Mouse (Mus musculus) mature B cell (primary cell): ENCODE results near the gene 2310011J03Rik.

Experiments used
- in situ Hi-C: fragments of 300-500 bp; cut with MboI; formaldehyde crosslinking; loops from 2 replicates; pipeline ENCODE4 v1.14.3; 2019

2310011J03Rik gene

GRCm38 (mm10) chr10:80315315-80315714 is 5.0 kb downstream of the 2310011J03Rik start:
- in situ Hi-C loops, result no loop called here

- in situ Hi-C loops, result no loop called here
Observed at GRCm38 (mm10) chr10:80314494-80315001, 5.8 kb downstream of the 2310011J03Rik start.

DNA sequence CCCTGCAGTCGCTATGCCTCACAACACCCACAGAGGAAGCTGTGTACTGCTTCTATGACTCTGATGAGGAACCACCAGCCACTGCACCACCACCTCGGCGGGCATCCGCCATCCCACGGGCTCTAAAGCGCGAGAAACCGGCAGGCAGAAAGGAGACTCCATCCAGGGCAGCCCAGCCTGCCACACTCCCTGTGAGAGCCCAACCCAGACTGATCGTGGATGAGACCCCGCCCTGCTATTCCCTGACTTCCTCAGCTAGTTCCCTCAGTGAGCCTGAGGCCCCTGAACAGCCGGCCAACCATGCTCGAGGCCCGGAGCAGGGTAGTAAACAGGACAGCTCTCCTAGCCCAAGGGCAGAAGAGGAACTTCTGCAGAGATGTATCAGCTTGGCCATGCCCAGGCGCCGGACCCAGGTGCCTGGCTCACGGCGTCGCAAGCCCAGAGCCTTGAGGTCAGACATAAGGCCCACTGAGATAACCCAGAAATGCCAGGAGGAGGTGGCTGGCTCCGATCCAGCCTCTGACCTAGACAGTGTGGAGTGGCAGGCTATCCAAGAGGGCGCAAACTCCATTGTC is 6.6 kb downstream of the 2310011J03Rik start:
- in situ Hi-C loops, result no loop called here

DNA sequence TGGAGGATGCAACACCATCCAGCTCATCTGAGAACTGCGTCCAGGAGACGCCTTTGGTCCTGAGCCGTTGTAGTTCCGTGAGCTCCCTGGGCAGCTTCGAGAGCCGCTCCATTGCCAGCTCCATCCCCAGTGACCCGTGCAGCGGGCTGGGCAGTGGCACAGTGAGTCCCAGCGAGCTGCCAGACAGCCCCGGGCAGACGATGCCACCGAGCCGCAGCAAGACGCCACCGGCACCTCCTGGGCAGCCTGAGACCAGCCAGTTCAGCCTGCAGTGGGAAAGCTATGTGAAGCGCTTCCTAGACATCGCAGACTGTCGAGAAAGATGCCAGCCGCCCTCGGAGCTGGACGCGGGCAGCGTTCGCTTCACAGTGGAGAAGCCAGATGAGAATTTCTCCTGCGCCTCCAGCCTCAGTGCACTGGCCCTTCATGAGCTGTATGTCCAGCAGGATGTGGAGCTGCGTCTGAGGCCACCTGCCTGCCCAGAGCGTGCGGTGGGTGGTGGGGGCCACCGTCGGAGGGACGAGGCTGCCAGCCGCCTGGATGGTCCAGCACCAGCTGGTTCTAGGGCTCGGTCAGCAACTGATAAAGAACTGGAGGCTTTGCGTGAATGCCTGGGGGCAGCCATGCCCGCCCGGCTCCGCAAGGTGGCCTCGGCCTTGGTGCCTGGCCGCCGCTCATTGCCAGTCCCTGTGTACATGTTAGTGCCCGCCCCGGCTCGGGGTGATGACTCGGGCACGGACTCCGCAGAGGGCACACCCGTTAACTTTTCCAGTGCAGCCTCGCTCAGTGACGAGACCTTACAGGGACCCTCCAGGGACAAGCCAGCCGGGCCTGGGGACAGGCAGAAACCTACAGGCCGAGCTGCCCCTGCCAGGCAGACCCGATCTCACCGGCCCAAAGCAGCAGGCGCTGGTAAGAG is 7.5 kb downstream of the 2310011J03Rik start:
- in situ Hi-C loops, result no loop called here

- in situ Hi-C loops, result no loop called here
Observed at GRCm38 (mm10) chr10:80311560-80311959, 8.8 kb downstream of the 2310011J03Rik start.

GRCm38 (mm10) chr10:80304862-80305261 is 15.5 kb downstream of the 2310011J03Rik start:
- in situ Hi-C loops, result no loop called here

DNA sequence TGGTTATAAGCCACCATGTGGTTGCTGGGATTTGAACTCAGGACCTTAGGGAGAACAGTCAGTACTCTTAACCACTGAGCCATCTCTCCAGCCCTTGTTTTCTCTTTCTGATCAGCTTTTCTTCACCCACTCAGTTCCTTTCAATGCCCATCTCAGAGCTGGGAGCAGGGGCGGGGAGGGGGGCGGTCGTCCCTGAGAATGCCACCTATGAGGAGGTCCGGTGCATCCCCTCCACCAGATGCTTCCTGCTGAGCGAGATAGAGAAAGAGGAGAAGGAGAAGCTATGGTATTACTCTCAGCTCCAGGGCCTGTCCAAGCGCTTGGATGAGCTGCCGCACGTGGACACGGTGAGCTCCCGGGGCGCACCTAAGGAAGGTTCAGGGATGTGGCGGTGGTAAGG is 15.9 kb downstream of the 2310011J03Rik start:
- in situ Hi-C loops, result no loop called here

DNA sequence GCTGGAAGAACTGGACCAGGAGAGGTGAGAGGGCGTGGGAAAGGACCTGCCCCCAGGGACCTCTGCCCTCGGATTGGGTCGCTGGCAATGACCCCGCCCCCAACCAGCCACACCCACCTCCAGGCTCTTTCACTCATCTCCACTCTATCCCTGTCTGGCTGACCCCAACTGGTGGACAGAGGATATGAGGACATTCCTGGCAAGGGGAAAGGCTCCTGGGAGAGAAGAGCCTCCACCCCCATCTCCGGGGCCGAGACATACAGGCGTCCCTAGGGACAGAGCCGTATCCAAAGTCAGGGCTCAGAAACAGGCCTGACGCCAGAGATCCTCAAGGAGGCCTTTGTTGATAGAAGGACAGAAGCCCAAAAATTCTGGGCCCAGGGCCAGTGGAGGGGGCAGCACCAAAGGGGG is 17.9 kb downstream of the 2310011J03Rik start:
- in situ Hi-C loops, result no loop called here

GRCm38 (mm10) chr10:80302082-80302355 is 18.3 kb downstream of the 2310011J03Rik start:
- in situ Hi-C loops, result no loop called here

- in situ Hi-C loops, result no loop called here
Observed at GRCm38 (mm10) chr10:80301256-80302081, 18.9 kb downstream of the 2310011J03Rik start.

DNA sequence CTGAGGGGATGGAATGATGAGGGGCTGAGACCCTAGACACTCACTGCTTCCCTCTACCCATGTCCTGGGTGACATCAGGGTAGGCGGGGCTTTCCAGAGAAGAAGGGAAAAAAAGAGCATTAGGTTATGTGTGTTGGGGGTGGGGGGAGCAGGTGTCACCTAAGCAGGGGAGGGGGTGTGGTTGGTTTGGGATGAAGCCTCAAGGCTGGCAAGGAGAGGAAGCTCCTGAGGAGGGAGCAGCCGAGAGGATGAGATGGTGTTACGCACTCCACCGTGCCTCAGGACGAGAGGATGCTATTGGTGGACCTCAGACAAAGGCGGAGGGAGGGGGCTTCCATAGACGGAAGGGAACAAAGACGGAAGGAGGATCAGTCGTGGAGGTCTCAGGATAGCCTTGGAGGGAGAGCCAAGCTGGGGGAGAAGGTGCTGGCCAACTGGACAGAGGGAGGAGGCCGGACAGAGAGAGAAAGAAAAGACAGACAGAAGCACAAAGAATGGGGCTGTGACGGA is 19.6 kb downstream of the 2310011J03Rik start:
- in situ Hi-C loops, result no loop called here

DNA sequence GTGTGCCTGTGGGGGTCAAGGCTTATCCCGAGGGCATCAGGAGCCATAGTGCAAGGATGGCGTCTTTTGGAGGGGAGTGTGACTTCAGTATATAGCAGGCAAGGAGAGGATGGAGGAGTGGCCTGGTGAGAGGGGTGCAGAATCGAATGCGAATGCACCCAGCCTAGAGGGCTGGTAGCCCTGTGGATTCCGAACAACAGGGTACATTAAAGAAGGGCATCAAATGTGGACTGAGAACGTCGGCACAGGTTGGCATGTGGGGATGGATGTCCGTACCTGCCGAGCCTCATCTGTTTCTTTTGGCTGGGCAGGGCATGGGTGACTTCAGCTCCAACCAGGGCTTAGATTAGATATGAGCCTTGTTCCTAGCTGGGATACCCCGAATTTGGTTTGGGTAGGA is 20.5 kb downstream of the 2310011J03Rik start:
- in situ Hi-C loops, result no loop called here

DNA sequence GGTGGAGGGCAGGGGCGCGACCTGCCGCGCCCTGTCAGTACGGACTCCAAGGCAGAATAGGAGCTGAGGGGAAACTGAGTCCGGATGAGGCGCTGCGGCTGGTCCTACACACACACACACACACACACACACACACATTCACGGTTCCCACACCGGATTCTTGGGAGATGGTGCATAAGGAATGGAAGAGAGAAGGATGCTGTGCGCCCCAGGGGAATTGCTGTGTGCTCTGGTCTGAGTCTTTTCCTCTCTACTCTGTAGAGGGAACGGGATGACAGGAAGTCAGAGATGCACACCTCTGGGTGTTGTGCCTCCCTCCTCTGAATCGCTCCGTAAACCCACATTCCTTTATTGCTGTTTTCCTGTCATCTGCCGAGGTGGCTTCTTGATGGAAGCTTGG is 21.0 kb downstream of the 2310011J03Rik start:
- in situ Hi-C loops, result no loop called here

DNA sequence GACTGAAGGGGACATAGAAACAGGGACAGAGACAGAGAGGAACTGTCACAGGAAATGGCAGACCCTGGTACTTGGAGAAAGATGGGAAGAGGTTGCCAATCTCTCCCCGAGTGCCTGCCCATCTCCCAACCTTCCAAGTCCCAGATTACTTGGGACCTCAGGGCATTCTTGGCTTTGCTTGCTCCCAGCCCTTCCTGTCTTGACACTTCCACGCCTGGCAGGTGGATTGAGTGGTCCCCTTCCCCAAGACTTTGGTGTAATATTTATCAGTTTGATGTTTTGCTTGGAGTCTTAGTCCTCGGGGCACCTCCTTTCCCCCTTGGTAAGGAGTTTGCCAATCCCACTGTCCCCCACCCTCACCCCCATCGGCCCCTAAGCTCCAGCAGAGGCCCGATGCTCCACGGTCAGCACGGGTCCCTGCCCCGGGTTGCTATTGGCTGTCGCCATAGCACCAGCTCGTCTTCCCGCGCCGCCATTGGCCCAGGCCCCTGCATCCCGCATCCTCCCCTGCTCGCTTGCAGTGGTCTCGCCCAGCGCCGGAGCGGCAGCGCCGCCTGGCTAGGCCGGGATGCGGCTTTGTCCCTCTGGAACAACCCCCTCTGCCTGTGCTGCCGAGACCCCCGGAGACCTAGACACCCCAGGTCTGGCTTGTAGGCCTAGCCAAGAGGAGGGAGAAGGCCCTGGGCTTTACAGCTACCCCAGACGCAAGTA is 21.6 kb downstream of the 2310011J03Rik start:
- in situ Hi-C loops, result no loop called here

DNA sequence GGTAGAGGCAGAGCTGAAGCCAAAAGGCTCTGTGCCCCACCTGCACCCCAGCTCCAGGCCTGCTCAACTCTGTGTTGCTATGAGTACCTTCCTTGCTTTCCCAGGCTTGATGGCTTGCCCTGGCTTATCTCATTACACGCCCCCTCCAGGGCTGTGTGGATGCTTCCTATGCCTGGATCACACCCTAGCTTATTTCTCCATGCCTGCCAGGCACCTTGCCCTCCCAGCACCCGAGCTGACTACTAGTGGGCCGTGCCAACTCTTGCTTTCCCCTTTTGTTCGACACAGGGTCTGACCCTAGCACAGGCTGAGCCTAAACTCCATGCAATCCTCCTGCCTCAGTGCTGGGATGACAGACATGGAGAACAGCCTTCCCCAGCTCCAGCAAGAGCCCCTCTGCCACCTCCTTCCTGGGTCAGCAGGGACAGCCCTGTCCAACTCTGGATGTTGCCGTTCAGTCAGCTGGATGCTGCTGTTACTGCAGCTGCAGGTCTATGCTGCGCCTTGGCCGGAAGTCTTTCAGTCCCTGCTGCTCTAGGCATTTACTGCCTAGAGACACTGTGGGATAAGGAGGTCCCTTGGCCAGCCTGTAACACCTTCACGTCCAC is 22.7 kb downstream of the 2310011J03Rik start:
- in situ Hi-C loops, result no loop called here

GRCm38 (mm10) chr10:80296824-80297223 is 23.5 kb downstream of the 2310011J03Rik start:
- in situ Hi-C loops, result no loop called here

GRCm38 (mm10) chr10:80295618-80296425 is 24.5 kb downstream of the 2310011J03Rik start, which contains the start of gene Apc2:
Gene Apc2 (plus strand): TSS chr10:80295977.
- in situ Hi-C loops, result no loop called here

DNA sequence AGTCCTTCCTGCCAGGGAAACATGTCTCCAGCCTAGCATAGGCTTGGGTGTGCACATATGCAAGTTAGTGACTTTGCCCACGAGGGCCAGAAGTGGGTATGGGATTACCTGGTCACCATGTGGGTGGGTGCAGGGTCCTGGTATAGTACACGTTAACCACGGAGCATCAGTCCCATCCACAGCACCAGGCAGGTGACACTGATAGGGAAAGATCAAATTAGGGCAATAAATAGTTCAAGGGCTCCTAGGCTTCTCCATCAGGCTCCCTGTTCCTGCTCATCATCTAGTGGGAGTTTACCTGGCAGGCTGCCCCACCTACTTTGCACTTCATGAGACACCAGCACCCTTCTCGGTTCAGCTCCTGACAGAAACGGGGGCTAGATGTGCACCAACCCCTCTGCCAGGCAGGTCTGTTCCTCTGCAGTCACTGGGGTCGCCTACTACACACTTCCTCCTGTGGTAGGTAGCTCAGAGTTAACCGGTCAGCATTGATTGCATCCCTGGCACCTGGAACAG is 25.5 kb downstream of the 2310011J03Rik start:
- in situ Hi-C loops, result no loop called here

- in situ Hi-C loops, result no loop called here
Observed at GRCm38 (mm10) chr10:80294311-80294710, 26.0 kb downstream of the 2310011J03Rik start.

DNA sequence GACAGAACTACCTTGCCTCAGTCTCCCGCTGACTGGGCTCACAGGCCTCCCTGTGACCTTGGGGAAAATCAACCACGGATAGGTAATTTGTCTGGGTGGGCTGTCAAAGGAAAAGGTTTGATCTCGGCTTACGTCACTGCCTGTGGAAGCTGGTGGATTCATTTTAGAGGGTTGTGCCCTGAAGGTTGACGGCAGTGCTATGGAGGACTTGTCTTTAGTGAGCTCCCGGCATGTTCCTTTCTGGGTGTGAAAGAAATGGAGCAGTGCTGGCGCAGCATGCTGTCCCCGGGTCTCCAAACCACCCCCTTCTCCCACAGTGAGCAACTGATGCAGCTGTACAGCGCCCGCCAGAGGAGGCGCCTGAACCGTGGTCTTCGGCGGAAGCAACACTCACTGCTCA is 27.0 kb downstream of the 2310011J03Rik start:
- in situ Hi-C loops, result no loop called here
